Mouse (Mus musculus) ES-Bruce4 (cell line): ENCODE data around the gene 3110082I17Rik. TPM values are rescaled to one million over a fixed set of nuclear protein-coding genes. Genes with fewer than 3 reads are reported as not detected.
A peak's percentile ranks its signal among the peaks of the same experiment; 100 is the strongest.

Experiments
- H3K27ac ChIP-seq: 2 replicates; pipeline ENCODE4 v1.5.1; 2012; ENCODE audit warnings: low read length, inconsistent platforms; ENCODE audit not compliant: insufficient read depth
- H3K27me3 ChIP-seq: 2 replicates; pipeline ENCODE4 v1.6.1; 2012; ENCODE audit warnings: mild to moderate bottlenecking, low read length, inconsistent platforms; ENCODE audit not compliant: control insufficient read depth, poor library complexity, insufficient read depth, severe bottlenecking
- H3K36me3 ChIP-seq: 2 replicates; pipeline ENCODE4 v1.6.1; 2012; ENCODE audit warnings: inconsistent platforms, mild to moderate bottlenecking, low read length, moderate library complexity; ENCODE audit not compliant: control insufficient read depth, poor library complexity, insufficient read depth, severe bottlenecking
- H3K4me1 ChIP-seq: one replicate; pipeline ENCODE4 v1.8.1; 2011; ENCODE audit warnings: low read length; ENCODE audit not compliant: control insufficient read depth, insufficient read depth
- H3K4me3 ChIP-seq: 2 replicates; pipeline ENCODE4 v1.5.1; 2011; ENCODE audit warnings: low read depth, mild to moderate bottlenecking, low read length
- H3K9ac ChIP-seq: 2 replicates; pipeline ENCODE4 v1.6.1; 2012; ENCODE audit warnings: low read depth, mild to moderate bottlenecking, inconsistent platforms; ENCODE audit not compliant: poor library complexity, severe bottlenecking
- H3K9me3 ChIP-seq: replicated peaks from 2 replicates; pipeline ENCODE4 v1.6.1; 2012; ENCODE audit warnings: mild to moderate bottlenecking, low read length, inconsistent platforms; ENCODE audit not compliant: control insufficient read depth, poor library complexity, insufficient read depth, severe bottlenecking
- CTCF ChIP-seq: IDR thresholded peaks from one replicate; pipeline ENCODE4 v1.8.1; 2011; ENCODE audit warnings: low read depth, low read length
- EP300 ChIP-seq: IDR thresholded peaks from 2 replicates; pipeline ENCODE4 v1.6.1; 2011; ENCODE audit warnings: low read depth, low read length; ENCODE audit not compliant: insufficient read depth
- POLR2A ChIP-seq: IDR thresholded peaks from one replicate; pipeline ENCODE4 v1.8.1; 2011; ENCODE audit warnings: low read length; ENCODE audit not compliant: insufficient read depth
- polyA plus RNA-seq: library from polyadenylated mRNA; stranded (reverse); fragments of >200 nt; gene quantifications from 2 replicates; pipeline ENCODE4 v1.2.4, GENCODE M21; 2011; ENCODE audit warnings: low read depth; ENCODE audit not compliant: missing spikeins, insufficient read depth, insufficient read length

3110082I17Rik gene
- polyA plus RNA-seq, 1 experiment, result 44.5 TPM

DNA sequence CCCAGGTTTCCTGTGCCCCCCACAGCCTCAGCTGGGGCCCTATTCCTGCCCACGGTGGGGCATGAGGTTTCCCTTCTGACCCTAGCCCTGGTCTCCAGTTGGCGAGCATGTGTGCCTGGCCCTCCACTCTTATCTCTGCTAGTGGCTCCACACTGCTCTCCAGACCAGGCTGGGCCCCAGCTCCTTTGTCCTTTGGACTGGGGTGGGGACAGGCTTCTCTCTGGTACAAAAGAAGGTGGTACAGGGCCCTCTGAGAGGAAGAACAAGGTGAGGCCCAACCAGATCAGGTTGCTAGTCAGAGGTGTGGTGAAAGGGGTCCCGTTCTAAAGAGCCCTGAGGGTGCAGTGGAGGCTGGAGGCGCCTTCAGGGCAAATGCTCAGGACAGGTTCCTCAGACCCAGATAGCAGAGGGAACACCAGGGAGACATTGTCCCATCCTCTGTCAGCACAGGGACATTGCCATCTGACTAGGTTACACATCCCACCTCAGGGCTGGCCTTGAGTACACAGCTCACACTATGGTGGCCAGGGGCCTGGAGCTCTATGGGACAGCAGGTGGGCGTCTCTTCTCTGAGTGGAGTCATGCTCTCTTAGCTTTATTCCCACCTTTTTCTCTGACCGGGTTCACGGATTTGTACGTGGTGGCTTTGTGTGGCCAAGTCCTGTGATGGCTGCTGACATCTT, 127.6 kb downstream of the 3110082I17Rik start:
- Histone ChIP-seq H3K27me3 (no peaks in the 10 kb centered on the region), H3K36me3 (no peaks in the 10 kb centered on the region), H3K9ac (no peak overlapping the region), H3K4me3 (no peak overlapping the region), H3K4me1 (peaks cover 3% of the 10 kb centered on the region), H3K9me3 (no peaks in the 10 kb centered on the region), H3K27ac (no peak overlapping the region)
- no peak for TF ChIP-seq CTCF
- TF ChIP-seq POLR2A, result no peak
- TF ChIP-seq EP300, result no peak

DNA sequence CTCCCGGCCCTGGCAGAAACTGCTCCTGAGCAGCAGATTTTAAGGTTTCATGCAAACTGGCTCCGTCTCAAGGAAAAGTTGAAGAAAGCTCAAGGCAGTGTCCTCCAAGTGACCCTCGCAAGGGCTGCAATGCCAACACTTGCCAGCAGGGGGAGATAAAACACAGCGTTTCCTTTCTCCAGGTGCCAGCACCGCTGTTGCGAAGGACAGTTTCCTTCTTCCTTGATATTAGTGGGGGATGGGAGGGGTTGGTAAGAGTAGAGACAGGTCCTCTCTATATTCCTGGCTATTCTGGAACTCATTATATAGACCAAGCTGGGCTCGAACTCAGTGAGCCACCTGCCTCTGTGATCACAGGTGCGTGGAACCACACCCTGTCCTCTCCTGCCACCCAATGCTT, 128.6 kb downstream of the 3110082I17Rik start:
- no peaks in the 10 kb centered on the region for H3K9me3 ChIP-seq
- H3K36me3 ChIP-seq, result no peaks in the 10 kb centered on the region
- H3K4me3 ChIP-seq, result no peak overlapping the region
- TF ChIP-seq EP300 (0 out of 2 replicates have a peak, but pooled peaks have one; percentile 20), CTCF (peak; percentile 96), POLR2A (no peak)
- peaks cover 7% of the 10 kb centered on the region for H3K4me1 ChIP-seq
- H3K27ac ChIP-seq, result no peak overlapping the region
- H3K9ac ChIP-seq, result no peak overlapping the region
- no peaks in the 10 kb centered on the region for H3K27me3 ChIP-seq

DNA sequence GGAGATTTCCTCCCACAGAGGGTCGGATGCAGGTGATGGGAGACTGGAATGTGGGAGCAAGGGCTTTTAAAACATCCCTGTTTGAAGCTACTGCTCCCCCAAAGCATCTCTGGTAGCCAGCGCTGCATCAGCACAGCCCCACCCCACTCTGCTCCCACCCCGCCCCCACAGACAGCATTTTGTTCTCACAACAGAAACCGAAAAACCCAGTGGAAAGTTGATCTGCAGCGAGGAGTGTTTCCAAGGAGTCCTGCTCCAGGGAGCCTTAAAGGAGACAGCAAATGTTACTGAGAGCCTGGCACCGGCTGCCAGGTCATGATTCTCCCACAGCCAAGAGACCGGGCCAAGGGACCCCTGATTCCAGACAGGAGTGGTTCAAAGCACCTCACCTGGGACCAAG, 129.6 kb downstream of the 3110082I17Rik start:
- no peaks in the 10 kb centered on the region for H3K9me3 ChIP-seq
- H3K4me3 ChIP-seq, result no peak overlapping the region
- no peak overlapping the region for H3K9ac ChIP-seq
- peaks cover 12% of the 10 kb centered on the region for H3K4me1 ChIP-seq
- H3K27me3 ChIP-seq, result no peaks in the 10 kb centered on the region
- no peak for TF ChIP-seq EP300
- H3K27ac ChIP-seq, result no peak overlapping the region
- H3K36me3 ChIP-seq, result no peaks in the 10 kb centered on the region

DNA sequence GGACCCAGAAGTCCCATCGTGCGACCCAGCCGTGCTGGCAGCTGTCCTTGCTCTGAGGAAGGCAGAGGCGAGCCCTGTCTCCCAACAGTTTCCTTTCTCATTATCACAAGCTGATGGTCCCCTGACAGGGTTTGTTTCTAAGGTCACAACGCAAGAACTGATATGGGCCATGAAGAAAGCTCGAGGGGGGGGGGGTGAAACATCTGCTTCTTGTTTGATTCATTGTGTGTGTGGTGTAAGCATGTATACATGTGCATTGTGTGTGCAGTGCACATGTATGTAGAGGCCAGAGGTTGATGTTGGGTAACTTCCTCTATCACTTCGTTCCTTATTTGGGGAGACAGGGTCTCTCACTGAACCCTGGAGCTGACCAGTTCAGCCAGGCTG, 132.7 kb downstream of the 3110082I17Rik start:
- TF ChIP-seq CTCF (no peak), EP300 (no peak), POLR2A (no peak)
- H3K9ac ChIP-seq, result no peak overlapping the region
- H3K9me3 ChIP-seq, result no peaks in the 10 kb centered on the region
- no peak overlapping the region for H3K27ac ChIP-seq
- peaks cover 16% of the 10 kb centered on the region for H3K4me1 ChIP-seq
- no peak overlapping the region for H3K4me3 ChIP-seq
- H3K27me3 ChIP-seq, result no peaks in the 10 kb centered on the region
- H3K36me3 ChIP-seq, result no peaks in the 10 kb centered on the region

DNA sequence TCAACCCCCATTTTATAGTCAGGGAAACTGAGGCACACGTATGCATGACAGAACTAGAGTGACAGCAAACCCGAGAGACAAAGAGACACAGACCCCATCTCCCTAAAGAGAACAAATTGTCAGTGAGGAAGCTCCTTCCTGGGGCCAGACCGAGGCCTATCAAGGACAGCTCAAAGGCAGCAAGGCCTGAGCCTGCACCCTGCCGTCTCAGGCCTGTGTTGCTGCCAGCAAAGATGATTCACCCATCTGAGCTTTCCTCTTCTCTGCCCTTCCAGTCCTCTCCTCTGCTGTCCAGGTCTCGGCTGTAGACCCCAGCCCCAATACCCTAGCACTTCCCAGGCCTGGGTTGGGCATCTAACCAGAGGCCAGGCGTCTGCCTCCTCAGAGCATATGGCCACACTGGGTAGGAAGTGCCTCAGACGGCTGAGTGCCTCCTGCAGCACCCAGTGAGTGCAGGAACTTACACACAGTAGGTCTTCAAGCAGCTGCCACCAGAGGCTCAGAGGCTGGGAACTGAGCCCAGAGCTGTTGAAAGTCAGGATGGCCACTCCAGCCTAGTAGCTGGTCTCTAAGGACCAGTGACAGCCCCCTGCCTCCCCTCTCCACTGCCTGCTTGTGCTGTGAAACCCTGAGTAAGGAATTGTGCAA, 133.2 kb downstream of the 3110082I17Rik start:
- no peak overlapping the region for H3K27ac ChIP-seq
- no peaks in the 10 kb centered on the region for H3K36me3 ChIP-seq
- no peak overlapping the region for H3K4me3 ChIP-seq
- H3K9me3 ChIP-seq, result no peaks in the 10 kb centered on the region
- no peaks in the 10 kb centered on the region for H3K27me3 ChIP-seq
- TF ChIP-seq POLR2A (no peak), EP300 (no peak), CTCF (no peak)
- no peak overlapping the region for H3K9ac ChIP-seq
- H3K4me1 ChIP-seq, result peaks cover 13% of the 10 kb centered on the region

DNA sequence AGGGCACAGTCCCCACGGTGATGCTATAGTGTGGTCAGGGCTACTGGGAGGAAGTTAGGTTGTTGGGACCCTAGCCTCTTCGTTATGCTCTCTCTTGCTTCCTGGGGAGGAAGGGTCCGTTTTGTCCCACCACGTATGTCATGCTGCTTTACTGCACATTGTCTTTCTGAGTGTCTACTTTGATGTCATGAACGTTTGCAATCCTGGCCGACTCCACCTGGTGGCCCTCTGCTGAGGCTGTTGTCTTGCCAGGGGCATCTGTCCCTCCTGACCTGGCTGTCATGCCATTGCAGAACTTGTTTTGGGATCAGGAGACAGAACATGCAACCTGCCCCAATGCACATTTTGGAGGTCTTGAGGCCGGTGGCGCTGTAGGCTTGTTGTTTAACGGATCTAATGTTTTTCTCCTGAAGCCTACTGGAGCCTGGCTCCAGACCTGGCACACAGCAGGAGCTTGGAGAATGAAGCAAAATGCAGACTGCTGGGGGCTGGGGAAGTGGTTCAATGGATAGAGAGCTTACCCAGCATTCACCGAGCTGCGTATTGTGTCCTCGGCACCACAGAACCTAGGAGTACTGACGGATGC, 134.1 kb downstream of the 3110082I17Rik start:
- Histone ChIP-seq H3K9ac (no peak overlapping the region), H3K9me3 (no peaks in the 10 kb centered on the region), H3K27me3 (no peaks in the 10 kb centered on the region), H3K36me3 (no peaks in the 10 kb centered on the region), H3K4me3 (no peak overlapping the region), H3K27ac (peak overlapping the region; percentile 3; the same call in 1 of the 2 replicates), H3K4me1 (peaks cover 13% of the 10 kb centered on the region)
- no peak for TF ChIP-seq CTCF
- TF ChIP-seq POLR2A, result no peak
- no peak for TF ChIP-seq EP300
